Mouse (Mus musculus) monocyte, adult 5-6 weeks (primary cell): ENCODE measurements around the gene Trio. TPM values are rescaled to one million over a fixed set of nuclear protein-coding genes. Genes with fewer than 3 reads are reported as not detected.
A peak's percentile ranks its signal among the peaks of the same experiment; 100 is the strongest.

Source experiments
- ATAC-seq: fragments of 153-309, 156-312 bp; replicated peaks from 2 replicates; pipeline ENCODE4 v1.8.0; 2017; ENCODE audit warnings: mild to moderate bottlenecking; ENCODE audit not compliant: low TSS enrichment, insufficient number of reproducible peaks, severe bottlenecking, poor library complexity, low FRiP score
- total RNA-seq: library from RNA; stranded (forward); fragments of 200-1000, 200-491, 200-594 nt; gene quantifications from 3 replicates; pipeline ENCODE4 v1.2.3, GENCODE M21; 2017

Trio gene
- total RNA-seq, 1 experiment from 2014 or later = 33.9 TPM

- no peak for ATAC-seq
Measured at GRCm38 (mm10) chr15:27907649-27908048, 118.0 kb downstream of the Trio start.

- ATAC-seq = no peak
Measured at GRCm38 (mm10) chr15:27906409-27906808, 119.2 kb downstream of the Trio start.

- ATAC-seq = no peak
Measured at GRCm38 (mm10) chr15:27905341-27905740, 120.3 kb downstream of the Trio start.

GRCm38 (mm10) chr15:27904346-27905005 lies 121.2 kb downstream of the Trio start:
- ATAC-seq = no peak

- no peak for ATAC-seq
Measured at GRCm38 (mm10) chr15:27901200-27901599, 124.4 kb downstream of the Trio start.

GRCm38 (mm10) chr15:27898795-27899406 lies 126.7 kb downstream of the Trio start:
- no peak for ATAC-seq

- no peak for ATAC-seq
Measured at GRCm38 (mm10) chr15:27894112-27894511, 131.5 kb downstream of the Trio start.

GRCm38 (mm10) chr15:27892029-27892428 lies 133.6 kb downstream of the Trio start:
- ATAC-seq = no peak

- no peak for ATAC-seq
Measured at GRCm38 (mm10) chr15:27890666-27891065, 135.0 kb downstream of the Trio start.

- ATAC-seq = no peak
Measured at GRCm38 (mm10) chr15:27888153-27888552, 137.5 kb downstream of the Trio start.

GRCm38 (mm10) chr15:27886992-27887391 lies 138.7 kb downstream of the Trio start:
- no peak for ATAC-seq

GRCm38 (mm10) chr15:27884347-27885250 lies 141.0 kb downstream of the Trio start:
- ATAC-seq = peak; percentile 77

GRCm38 (mm10) chr15:27883881-27884280 lies 141.8 kb downstream of the Trio start:
- ATAC-seq = no peak

- peak; percentile 52 for ATAC-seq
Measured at GRCm38 (mm10) chr15:27882898-27883297, 142.8 kb downstream of the Trio start.

- no peak for ATAC-seq
Measured at GRCm38 (mm10) chr15:27877831-27878230, 147.8 kb downstream of the Trio start.

- ATAC-seq = no peak
Measured at GRCm38 (mm10) chr15:27876327-27876726, 149.3 kb downstream of the Trio start.

GRCm38 (mm10) chr15:27875753-27876152 lies 149.9 kb downstream of the Trio start:
- ATAC-seq = 0 out of 2 replicates have a peak, but pooled peaks have one; percentile 29

- peak; percentile 76 for ATAC-seq
Measured at GRCm38 (mm10) chr15:27873747-27874320, 151.8 kb downstream of the Trio start.

- ATAC-seq = no peak
Measured at GRCm38 (mm10) chr15:27872286-27872685, 153.4 kb downstream of the Trio start.
